Mouse (Mus musculus) cerebellum, postnatal 36 days (tissue): ENCODE measurements around the gene Mrps18b.

Source experiments
- DNase-seq, 2 experiments: peaks; one replicate each; pipeline ENCODE4 v3.0.0; 2021 to 2022; ENCODE audit warnings: mixed read lengths in 2 of 2

Gene Mrps18b

GRCm38 (mm10) chr17:35918276-35919059 lies 2.3 kb upstream of the Mrps18b start:
- peak; percentile 40 to 59 for DNase-seq

- peak; percentile 59 to 69 for DNase-seq
Observed at GRCm38 (mm10) chr17:35917463-35918251, 1.5 kb upstream of the Mrps18b start.

DNA sequence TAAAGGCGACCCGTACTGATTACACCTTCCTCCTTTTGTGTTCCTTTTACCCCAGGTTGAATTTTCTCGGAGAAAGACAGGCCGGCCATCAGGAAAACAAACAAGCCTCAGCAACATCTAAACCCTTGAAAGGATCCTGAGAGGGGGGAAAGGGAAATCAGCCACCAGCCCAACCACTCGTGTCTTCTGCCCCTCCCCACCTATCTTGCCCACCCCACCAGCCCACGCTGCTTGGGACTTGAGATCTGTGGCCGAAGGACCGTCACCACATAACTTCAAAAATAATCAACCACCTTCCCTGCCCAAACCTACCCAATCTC lies 914 bp upstream of the Mrps18b start:
- peak in 1 of 2 experiments; percentile 31 for DNase-seq

DNA sequence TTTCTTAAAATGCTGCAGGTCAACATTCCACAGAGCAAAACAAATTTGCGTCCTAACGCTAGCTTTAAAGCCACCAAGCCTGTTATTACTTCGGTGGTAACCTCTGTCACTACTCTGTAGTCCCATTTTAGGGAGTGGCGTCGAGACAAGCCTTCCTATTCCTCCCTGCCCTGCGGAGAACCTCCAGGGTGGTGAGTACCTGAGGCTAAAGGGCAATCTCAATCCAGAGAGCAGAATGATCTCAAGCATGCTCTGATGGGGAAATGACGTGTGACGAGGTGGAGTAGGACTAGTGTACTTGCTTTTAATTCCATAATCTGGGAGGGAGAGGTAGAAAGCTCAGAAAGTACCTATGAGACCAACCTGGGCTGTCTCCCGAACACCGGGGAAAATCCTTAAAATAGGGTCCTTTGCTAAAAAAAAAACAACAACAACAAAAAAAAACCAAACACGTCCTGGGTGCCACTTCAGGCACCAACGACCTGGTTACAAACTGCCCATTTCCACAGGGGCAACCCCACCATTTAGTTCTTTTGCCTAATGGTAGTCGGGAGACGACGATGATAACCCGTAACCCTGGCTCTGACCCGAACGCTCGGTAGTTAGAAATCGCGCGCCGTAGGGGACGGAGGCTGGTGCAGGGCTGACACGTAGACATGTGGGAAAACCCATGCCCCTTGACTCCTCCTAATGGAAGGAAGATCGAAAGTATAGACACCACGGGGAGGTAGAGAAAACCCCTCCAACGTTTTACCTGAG lies 472 bp downstream of the Mrps18b start:
- DNase-seq: no peak

GRCm38 (mm10) chr17:35914975-35915374 lies 1.2 kb downstream of the Mrps18b start:
- no peak for DNase-seq

DNA sequence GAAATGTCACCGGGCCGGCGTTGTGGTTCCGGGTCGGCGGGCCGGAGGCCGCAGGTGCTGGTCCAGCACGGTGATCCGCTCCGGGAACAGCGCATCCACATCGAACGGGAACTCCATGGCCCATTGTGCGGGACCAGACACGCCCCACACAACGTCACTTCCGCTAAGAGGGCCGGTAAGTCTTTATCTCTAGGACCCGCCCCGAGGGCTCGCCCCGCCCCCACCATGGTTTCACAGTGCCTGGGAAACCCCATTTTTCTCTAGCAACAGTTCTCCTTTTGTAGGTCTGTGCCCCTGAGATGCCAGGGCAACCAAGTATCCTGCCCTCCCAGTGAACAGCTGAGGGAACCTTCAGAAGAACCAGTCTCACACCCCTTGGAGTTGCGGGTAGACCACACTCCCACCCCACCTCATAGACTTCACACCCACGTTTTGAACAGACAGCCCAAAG lies 6.2 kb downstream of the Mrps18b start, which contains the start of gene Atat1:
Atat1 (minus strand) TSS at position 157 of the 451 bp plus-strand sequence.
- DNase-seq: peak; percentile 85 to 88

- no peak for DNase-seq
Observed at GRCm38 (mm10) chr17:35909186-35909918, 6.8 kb downstream of the Mrps18b start.

DNA sequence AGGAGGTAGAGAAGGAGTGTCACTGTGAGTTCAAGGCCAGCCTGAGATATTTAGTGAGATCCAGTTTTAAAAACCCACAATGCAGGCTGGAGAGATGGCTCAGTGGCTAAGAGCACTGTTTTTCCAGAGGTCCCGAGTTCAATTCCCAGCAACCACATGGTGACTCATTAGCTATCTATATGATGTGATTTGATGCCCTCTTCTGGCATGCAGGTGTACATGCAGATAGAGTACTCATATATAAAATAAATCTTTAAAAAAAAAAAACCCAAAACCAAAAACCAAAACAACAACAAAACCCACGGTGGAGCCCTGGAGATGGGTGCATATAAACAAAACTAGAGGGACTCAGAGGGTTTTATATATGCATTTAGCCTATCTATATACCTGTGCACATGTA lies 8.6 kb downstream of the Mrps18b start:
- DNase-seq: no peak

- no peak for DNase-seq
Observed at GRCm38 (mm10) chr17:35905587-35905986, 10.6 kb downstream of the Mrps18b start.

- DNase-seq: no peak
Observed at GRCm38 (mm10) chr17:35903992-35904355, 12.2 kb downstream of the Mrps18b start.

DNA sequence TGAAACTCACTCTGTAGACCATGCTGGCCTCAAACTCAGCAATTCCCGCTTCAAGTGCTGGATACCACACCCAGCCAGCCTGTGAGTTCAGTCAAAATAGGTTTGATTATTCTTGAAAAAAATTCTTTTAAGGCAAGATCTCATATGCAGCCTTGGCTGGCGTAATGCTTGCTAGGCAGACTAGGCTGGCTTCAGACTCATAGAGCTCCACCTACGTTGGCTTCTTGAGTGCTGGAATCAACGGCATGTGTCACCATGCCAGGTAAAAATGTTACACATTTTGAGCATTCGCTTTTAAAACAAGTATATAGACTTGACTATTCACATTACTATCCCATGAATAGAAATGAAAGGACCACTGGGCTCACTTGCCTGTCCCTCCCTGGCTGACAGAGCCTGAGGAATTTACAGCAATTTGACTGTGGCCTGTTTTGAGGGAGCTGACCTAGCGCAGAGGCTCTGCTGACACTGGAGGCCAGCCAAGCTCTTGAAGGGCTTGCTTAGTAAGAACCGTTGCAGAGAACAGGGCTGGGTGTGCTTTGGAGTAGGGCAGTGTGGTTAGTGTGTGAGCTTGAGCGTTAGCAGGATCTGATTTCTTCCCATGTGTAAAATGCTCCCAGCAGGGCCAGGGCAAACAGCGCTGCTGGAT lies 12.7 kb downstream of the Mrps18b start:
- DNase-seq: no peak

- DNase-seq: no peak
Observed at GRCm38 (mm10) chr17:35900636-35901035, 15.6 kb downstream of the Mrps18b start.

DNA sequence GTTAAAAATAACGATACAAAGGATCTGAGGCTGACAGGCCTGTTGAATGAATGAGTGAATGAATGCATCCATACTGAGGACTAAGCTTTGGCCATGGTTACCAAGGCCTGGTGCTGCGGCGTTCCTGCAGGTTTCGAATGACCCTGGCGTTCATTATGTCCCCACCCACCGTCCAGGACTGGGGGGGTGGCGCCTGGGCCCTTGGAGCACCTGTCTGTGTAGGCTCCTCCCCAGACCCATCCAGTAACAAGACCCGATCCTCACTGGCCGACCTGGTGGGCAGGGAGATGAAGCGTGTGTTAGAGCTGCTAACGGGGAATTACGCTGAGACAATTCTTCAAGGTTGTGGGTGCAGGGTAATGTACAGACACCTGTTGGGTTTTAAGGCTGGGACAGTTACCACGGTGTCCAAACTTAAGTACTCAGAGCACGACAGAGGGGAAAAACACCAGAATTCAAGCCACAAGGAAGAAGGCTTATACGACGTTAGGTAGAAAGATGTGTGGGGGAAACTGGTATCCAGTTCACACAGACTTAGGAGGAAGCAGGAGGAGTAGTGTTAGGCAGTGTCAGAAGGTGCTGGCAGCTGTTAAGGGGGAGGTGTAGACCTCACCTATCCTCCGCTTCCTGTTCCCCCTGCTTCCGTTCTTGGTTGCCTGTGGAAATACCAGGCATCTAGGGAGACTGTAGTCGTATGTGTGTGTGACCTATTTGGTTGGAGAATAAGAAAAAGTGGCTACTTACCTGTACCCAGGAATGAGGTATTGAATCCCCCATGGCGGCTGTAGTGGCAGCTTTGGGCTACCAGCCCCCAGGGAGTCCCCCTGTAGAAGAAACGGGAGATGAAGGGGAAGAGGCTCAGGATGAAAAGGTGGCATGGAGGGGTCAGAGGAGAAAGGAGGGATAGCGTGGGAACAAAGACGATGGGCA lies 18.3 kb downstream of the Mrps18b start:
- DNase-seq: peak; percentile 43 to 44

GRCm38 (mm10) chr17:35896781-35897643 lies 19.2 kb downstream of the Mrps18b start, which contains the start of gene 2310061I04Rik:
Gene 2310061I04Rik, minus strand, starts transcription at chr17:35897431.
- DNase-seq: peak; percentile 90 to 95

DNA sequence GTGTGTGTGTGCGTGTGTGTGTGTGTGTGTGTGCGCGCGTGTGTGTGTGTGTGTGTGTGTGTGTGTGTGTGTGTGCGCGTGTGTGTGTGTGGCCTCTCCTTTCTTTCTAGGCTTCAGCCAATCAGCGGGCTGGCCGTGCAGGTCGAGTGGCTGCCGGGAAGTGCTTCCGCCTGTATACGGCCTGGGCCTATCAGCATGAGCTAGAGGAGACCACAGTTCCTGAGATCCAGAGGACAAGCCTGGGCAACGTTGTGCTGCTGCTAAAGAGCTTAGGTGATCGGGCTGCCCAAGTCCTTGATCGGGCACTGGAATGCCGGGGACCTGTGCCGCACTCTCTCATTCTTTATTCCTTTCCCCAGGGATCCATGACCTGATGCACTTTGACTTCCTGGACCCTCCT lies 28.5 kb downstream of the Mrps18b start:
- DNase-seq: no peak

GRCm38 (mm10) chr17:35883777-35884176 lies 32.4 kb downstream of the Mrps18b start:
- DNase-seq: no peak

DNA sequence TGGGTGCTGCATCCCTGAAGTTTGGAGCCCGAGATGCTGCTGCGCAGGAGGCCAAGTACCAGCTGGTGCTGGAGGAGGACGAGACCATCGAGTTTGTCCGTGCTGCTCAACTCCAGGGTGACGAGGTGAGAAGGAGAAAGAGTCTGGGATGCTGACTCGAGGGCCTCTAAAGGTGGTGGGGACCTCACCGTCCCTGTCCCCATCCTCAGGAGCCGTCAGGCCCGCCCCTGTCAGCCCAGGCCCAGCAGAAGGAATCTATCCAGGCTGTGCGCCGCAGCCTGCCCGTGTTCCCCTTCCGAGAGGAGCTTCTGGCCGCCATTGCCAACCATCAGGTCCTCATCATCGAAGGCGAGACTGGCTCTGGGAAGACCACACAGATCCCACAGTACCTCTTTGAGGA lies 33.3 kb downstream of the Mrps18b start:
- no peak for DNase-seq

DNA sequence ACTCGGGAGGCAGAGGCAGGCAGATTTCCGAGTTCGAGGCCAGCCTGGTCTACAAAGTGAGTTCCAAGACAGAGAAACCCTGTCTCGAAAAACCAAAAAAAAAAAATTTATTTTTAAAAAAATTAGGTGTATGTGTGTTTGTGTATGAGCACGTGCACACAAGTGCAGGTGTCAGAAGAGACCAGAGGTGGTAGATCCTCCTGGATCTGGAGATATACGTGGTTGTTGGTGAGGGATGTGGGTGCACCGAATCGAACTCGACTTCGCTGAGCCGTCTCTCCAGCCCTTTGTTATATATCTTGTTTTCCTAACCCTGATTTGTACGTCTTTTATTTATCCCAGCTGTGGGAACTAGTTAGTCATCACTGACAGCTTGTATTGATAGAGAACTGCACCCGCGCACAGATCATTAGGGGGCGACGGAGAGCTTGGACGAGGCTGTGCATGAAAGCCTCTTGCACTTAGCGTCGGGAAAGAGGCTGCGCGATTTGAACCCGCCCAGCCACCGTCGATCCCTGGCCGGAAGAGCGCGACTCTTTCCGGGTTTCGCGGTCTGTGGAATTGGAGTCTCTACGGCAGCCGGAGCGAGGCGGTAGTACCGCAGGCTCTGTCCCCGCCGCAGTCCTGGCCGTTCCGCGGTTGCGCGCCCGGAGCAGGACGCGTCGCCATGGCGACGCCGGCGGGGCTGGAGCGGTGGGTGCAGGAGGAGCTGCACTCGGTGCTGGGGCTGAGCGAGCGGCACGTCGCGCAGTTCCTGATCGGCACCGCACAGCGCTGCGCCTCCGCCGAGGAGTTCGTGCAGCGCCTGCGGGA lies 36.7 kb downstream of the Mrps18b start, which contains the start of gene Dhx16:
Dhx16 (plus strand) TSS at position 575 of the 813 bp plus-strand sequence.
- DNase-seq: peak; percentile 97 to 98

- DNase-seq: peak; percentile 23 to 30
Observed at GRCm38 (mm10) chr17:35874721-35875120, 41.5 kb downstream of the Mrps18b start.
